Mouse (Mus musculus) CH12.LX (cell line): Measurements from ENCODE around the gene Myrfl. TPM values are rescaled to one million over a fixed set of nuclear protein-coding genes. Genes with fewer than 3 reads are reported as not detected.

Source experiments
- DNase-seq: peaks from one replicate; pipeline ENCODE4 v3.0.0-alpha.2; 2013; ENCODE audit errors: extremely low read depth
- H3K27ac ChIP-seq: 2 replicates; pipeline ENCODE4 v1.5.1; 2012; ENCODE audit warnings: low read depth, mild to moderate bottlenecking, control low read depth, moderate library complexity; ENCODE audit not compliant: insufficient read depth
- H3K27me3 ChIP-seq: replicated peaks from 2 replicates; pipeline ENCODE3; 2012; ENCODE audit warnings: inconsistent platforms
- H3K36me3 ChIP-seq, 2 experiments: replicated peaks in 1 of 2; 2 replicates each; pipeline versions ENCODE3 to v1.6.1; 2012; ENCODE audit warnings: inconsistent platforms in 1 of 2, low read length in 1 of 2, mild to moderate bottlenecking in 1 of 2, mixed read lengths in 1 of 2, moderate library complexity in 1 of 2; ENCODE audit not compliant: control insufficient read depth in 1 of 2, insufficient read depth in 1 of 2
- H3K4me1 ChIP-seq, 2 experiments: 2 replicates each; pipeline ENCODE4 v1.6.1; 2012; ENCODE audit warnings: inconsistent platforms in 1 of 2, moderate library complexity in 1 of 2; ENCODE audit not compliant: insufficient read depth in 2 of 2, control insufficient read depth in 1 of 2
- H3K4me2 ChIP-seq: 2 replicates; pipeline ENCODE4 v1.6.1; 2012; ENCODE audit warnings: low read depth, mild to moderate bottlenecking, control low read depth; ENCODE audit not compliant: poor library complexity, insufficient read depth, severe bottlenecking
- H3K4me3 ChIP-seq, 3 experiments: fragments of 150-350 bp in 1 of 3; sonication (generic) in 1 of 3; replicated peaks in 1 of 3; 2 replicates each; pipeline versions ENCODE3 to v1.5.1; 2011 to 2012; ENCODE audit warnings: low read depth in 2 of 3, low read length in 2 of 3, mild to moderate bottlenecking in 2 of 3, moderate library complexity in 2 of 3, control low read depth in 1 of 3, improper control_type of control experiment in 1 of 3, inconsistent platforms in 1 of 3, mixed read lengths in 1 of 3; ENCODE audit not compliant: poor library complexity in 1 of 3
- H3K79me2 ChIP-seq: replicated peaks from 2 replicates; pipeline ENCODE4 v1.6.1; 2012; ENCODE audit warnings: mild to moderate bottlenecking, moderate library complexity; ENCODE audit not compliant: control insufficient read depth, poor library complexity, insufficient read depth, severe bottlenecking; ENCODE audit errors: extremely low read depth
- H3K9ac ChIP-seq: 2 replicates; pipeline ENCODE4 v1.6.1; 2012; ENCODE audit warnings: low read depth, mild to moderate bottlenecking, control low read depth, moderate library complexity; ENCODE audit not compliant: insufficient read depth
- H3K9me3 ChIP-seq: replicated peaks from 2 replicates; pipeline ENCODE3; 2012; ENCODE audit warnings: low read length, inconsistent platforms, mixed read lengths
- CHD2 ChIP-seq: IDR thresholded peaks from 2 replicates; pipeline ENCODE4 v1.6.1; 2011; ENCODE audit warnings: low read length, improper control_type of control experiment
- CTCF ChIP-seq, 2 experiments: IDR thresholded peaks in 1 of 2; conservative IDR thresholded peaks in 1 of 2; 2 replicates each; pipeline ENCODE4 v1.5.1; 2011 to 2012; ENCODE audit warnings: low read depth in 2 of 2, low read length in 2 of 2, improper control_type of control experiment in 1 of 2, inconsistent platforms in 1 of 2, mild to moderate bottlenecking in 1 of 2, moderate library complexity in 1 of 2
- ELF1 ChIP-seq: IDR thresholded peaks from 2 replicates; pipeline ENCODE4 v1.6.1; 2014; ENCODE audit warnings: low read depth, mild to moderate bottlenecking, inconsistent platforms, low read length, improper control_type of control experiment
- EP300 ChIP-seq: IDR thresholded peaks from 2 replicates; pipeline ENCODE4 v1.6.1; 2011; ENCODE audit warnings: low read length, improper control_type of control experiment
- ETS1 ChIP-seq: conservative IDR thresholded peaks from 2 replicates; pipeline ENCODE4 v1.6.1; 2012; ENCODE audit warnings: low read depth, mild to moderate bottlenecking, inconsistent platforms, low read length, improper control_type of control experiment, moderate library complexity
- GABPA ChIP-seq: IDR thresholded peaks from 2 replicates; pipeline ENCODE4 v1.6.1; 2012; ENCODE audit warnings: low read depth, low read length, improper control_type of control experiment, inconsistent platforms; ENCODE audit not compliant: insufficient replicate concordance
- JUND ChIP-seq: conservative IDR thresholded peaks from 2 replicates; pipeline ENCODE4 v1.6.1; 2011; ENCODE audit warnings: low read depth, low read length, improper control_type of control experiment
- KAT2A ChIP-seq: IDR thresholded peaks from 2 replicates; pipeline ENCODE4 v1.6.1; 2012; ENCODE audit warnings: low read length, improper control_type of control experiment, inconsistent platforms; ENCODE audit not compliant: insufficient replicate concordance
- MAZ ChIP-seq: IDR thresholded peaks from 2 replicates; pipeline ENCODE4 v1.6.1; 2012; ENCODE audit warnings: low read depth, mild to moderate bottlenecking, inconsistent platforms, low read length, improper control_type of control experiment, moderate library complexity
- MXI1 ChIP-seq: IDR thresholded peaks from 2 replicates; pipeline ENCODE4 v1.6.1; 2011; ENCODE audit warnings: mild to moderate bottlenecking, low read depth, low read length, improper control_type of control experiment
- MYC ChIP-seq: IDR thresholded peaks from 2 replicates; pipeline ENCODE4 v1.6.1; 2011; ENCODE audit warnings: low read depth, mild to moderate bottlenecking, improper control_type of control experiment, low read length
- NELFE ChIP-seq: IDR thresholded peaks from 2 replicates; pipeline ENCODE4 v1.6.1; 2011; ENCODE audit warnings: low read depth, low read length, improper control_type of control experiment
- NRF1 ChIP-seq: IDR thresholded peaks from 2 replicates; pipeline ENCODE4 v1.6.1; 2014; ENCODE audit warnings: low read depth, mild to moderate bottlenecking, inconsistent platforms, low read length, improper control_type of control experiment, moderate library complexity
- PAX5 ChIP-seq: IDR thresholded peaks from 2 replicates; pipeline ENCODE4 v1.6.1; 2012; ENCODE audit warnings: low read length, inconsistent platforms, mixed read lengths
- SMC3 ChIP-seq: IDR thresholded peaks from 2 replicates; pipeline ENCODE4 v1.6.1; 2011; ENCODE audit warnings: low read depth, low read length, improper control_type of control experiment
- USF2 ChIP-seq: conservative IDR thresholded peaks from 2 replicates; pipeline ENCODE4 v1.6.1; 2011; ENCODE audit warnings: low read depth, low read length, improper control_type of control experiment
- ZKSCAN1 ChIP-seq: IDR thresholded peaks from 2 replicates; pipeline ENCODE4 v1.6.1; 2012; ENCODE audit warnings: low read depth, inconsistent platforms, low read length, improper control_type of control experiment, borderline replicate concordance
- ZMIZ1 ChIP-seq: IDR thresholded peaks from 2 replicates; pipeline ENCODE4 v1.6.1; 2012; ENCODE audit warnings: low read depth, mild to moderate bottlenecking, inconsistent platforms, low read length, improper control_type of control experiment
- ZNF384 ChIP-seq: IDR thresholded peaks from 2 replicates; pipeline ENCODE4 v1.6.1; 2012; ENCODE audit warnings: low read depth, low read length, improper control_type of control experiment, inconsistent platforms
- dilution Hi-C: fragments of 300-500 bp; cut with MboI; formaldehyde crosslinking; loops from 2 replicates; pipeline ENCODE4 v1.14.3; 2020; ENCODE audit warnings: low sequenced_read_pairs; ENCODE audit not compliant: extremely low pct_unique_long_range_greater_than_20kb, extremely low pct_ligation_motif_present
- in situ Hi-C: fragments of 300-500 bp; cut with MboI; formaldehyde crosslinking; loops from 3 replicates; pipeline ENCODE4 v1.14.3; 2019; ENCODE audit warnings: low sequenced_read_pairs, low pct_ligation_motif_present, low pct_unique_long_range_greater_than_20kb, mixed read lengths
- polyA plus RNA-seq: library from polyadenylated mRNA; unstranded; fragments of >175 nt; gene quantifications from 2 replicates; pipeline ENCODE4 v1.2.1, GENCODE M21; 2012; ENCODE audit warnings: low read depth; ENCODE audit not compliant: insufficient read length
- total RNA-seq, 2 experiments: library from RNA; depleted of rRNA; stranded (reverse); fragments of 300-350 nt in 1 of 2; fragments of >200 nt in 1 of 2; gene quantifications; 2 replicates each; pipeline ENCODE4 v1.2.3; 2012 to 2014

Myrfl gene
- total and polyA plus RNA-seq, 3 experiments, result not detected

DNA sequence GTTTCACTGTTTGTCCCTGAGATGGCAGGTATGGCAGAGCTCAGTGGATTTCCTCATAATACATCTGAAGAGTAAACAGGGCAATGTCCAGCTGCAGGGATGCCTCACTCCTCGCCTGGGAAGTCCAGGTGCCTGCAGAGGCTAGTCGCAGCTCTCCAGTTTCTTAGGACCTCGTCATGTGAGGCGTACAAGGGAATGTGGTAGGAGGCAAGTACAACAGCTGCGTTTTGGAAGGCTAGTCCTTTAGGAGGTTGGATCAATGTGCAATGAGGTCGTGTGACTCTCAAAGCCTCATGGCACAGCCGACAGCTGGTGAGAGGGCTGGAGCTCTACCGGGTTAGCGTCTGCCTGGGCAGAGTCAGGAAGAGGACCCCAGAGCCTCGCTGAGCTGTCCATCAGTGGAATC lies 7.8 kb upstream of the Myrfl start:
- in situ Hi-C loops (no loop called here), dilution Hi-C loops (no loop called here)
- no peak overlapping the region for H3K9ac ChIP-seq
- H3K79me2 ChIP-seq, result no peaks in the 10 kb centered on the region
- 0 out of 4 replicates have a peak, but pooled peaks cover 0 to 2% of the 10 kb centered on the region in 2 experiments for H3K4me1 ChIP-seq
- H3K4me2 ChIP-seq, result no peak overlapping the region
- no peaks in the 10 kb centered on the region for H3K27me3 ChIP-seq
- H3K4me3 ChIP-seq, result no peak overlapping the region
- peaks cover 9 to 37% of the 10 kb centered on the region in 2 experiments for H3K36me3 ChIP-seq
- DNase-seq, result no peak
- TF ChIP-seq KAT2A, result no peak
- TF ChIP-seq PAX5, result no peak
- TF ChIP-seq NRF1, result no peak
- TF ChIP-seq JUND, result no peak
- no peak for TF ChIP-seq MAZ
- no peak for TF ChIP-seq MYC
- no peak for TF ChIP-seq EP300
- no peak for TF ChIP-seq NELFE
- no peak for TF ChIP-seq CHD2
- TF ChIP-seq GABPA, result no peak
- no peak for TF ChIP-seq ZNF384
- no peaks in the 10 kb centered on the region for H3K9me3 ChIP-seq
- H3K27ac ChIP-seq, result no peak overlapping the region

DNA sequence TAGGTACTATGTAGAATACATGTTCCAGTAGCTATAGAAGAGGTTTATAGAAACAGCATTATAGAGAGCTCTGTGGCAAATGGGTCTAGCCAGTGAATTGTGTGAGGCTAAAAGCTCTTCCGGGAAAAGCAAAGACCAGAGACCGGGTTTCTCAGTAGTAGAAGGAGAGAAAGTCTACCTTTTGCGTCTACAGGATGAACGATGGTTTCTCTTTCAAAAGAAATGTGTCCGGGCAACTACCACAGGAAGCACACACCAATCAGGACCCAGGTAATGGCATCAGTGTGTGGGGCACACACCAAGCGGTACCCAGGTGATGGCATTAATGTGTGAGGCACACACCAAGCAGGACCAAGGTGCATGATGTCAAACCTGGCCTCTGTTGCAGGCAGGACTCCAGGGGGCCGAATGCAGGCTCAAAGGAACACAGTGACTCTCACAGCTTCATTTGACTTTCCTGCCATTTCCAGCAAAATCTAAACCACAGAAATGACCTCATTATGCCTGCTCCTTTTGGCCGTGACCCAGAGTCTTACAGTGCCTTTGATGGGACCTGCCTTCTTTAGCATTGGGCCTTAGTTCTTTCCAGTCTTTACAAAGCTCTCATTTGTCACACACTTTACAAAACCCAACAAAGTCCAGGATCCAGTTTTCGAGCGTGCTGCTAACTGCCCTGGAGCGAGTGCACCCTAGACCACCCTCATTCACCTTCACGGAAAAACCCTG lies 1.4 kb downstream of the Myrfl start:
- Histone ChIP-seq H3K36me3 (no peaks in the 10 kb centered on the region), H3K4me2 (peak overlapping the region; percentile 35; the same call in 1 of the 2 replicates), H3K4me3 (no peak overlapping the region), H3K79me2 (no peaks in the 10 kb centered on the region), H3K4me1 (no peaks in the 10 kb centered on the region; a peak in 1 of 4 replicates), H3K27ac (no peak overlapping the region), H3K9me3 (no peaks in the 10 kb centered on the region), H3K9ac (no peak overlapping the region), H3K27me3 (no peaks in the 10 kb centered on the region)
- no peak for DNase-seq
- TF ChIP-seq USF2 (no peak), ELF1 (no peak), ZNF384 (no peak), ZKSCAN1 (no peak), ETS1 (no peak), MXI1 (no peak), ZMIZ1 (no peak), CTCF (conservative IDR thresholded peaks at IDR 0.05 in 1 of 2, IDR thresholded peaks at IDR 0.05 in 1 of 2; ENCODE audit: low read depth in 2 of 2, low read length in 2 of 2) (no peak), PAX5 (no peak), SMC3 (no peak)
- dilution Hi-C loops (no loop called here), in situ Hi-C loops (no loop called here)
